Mouse (Mus musculus): ENCODE data around the gene Spsb4.

GRCm38 (mm10) chr9:96947171-96947570 is 71.5 kb downstream of the Spsb4 start:
- TF ChIP-seq POLR2AphosphoS5 (IDR thresholded peaks at IDR 0.05; ENCODE audit: borderline replicate concordance, low read depth, low read length) (no peak), CTCF (IDR thresholded peaks at IDR 0.05 in 2 of 3, conservative IDR thresholded peaks at IDR 0.05 in 1 of 3; ENCODE audit: control insufficient read depth in 1 of 3, insufficient read depth in 1 of 3, low read depth in 2 of 3, low read length in 3 of 3, poor library complexity in 1 of 3, severe bottlenecking in 1 of 3) (no peak), MYB (IDR thresholded peaks at IDR 0.05; ENCODE audit: low read depth, low read length) (no peak), SIN3A (IDR thresholded peaks at IDR 0.05; ENCODE audit: low read length) (no peak), MAZ (IDR thresholded peaks at IDR 0.05; ENCODE audit: low read depth, low read length) (no peak), EP300 (IDR thresholded peaks at IDR 0.05; ENCODE audit: low read depth in 1 of 2, low read length in 2 of 2) (no peak), E2F4 (IDR thresholded peaks at IDR 0.05; ENCODE audit: borderline replicate concordance, low read depth, low read length) (no peak), JUND (IDR thresholded peaks at IDR 0.05; ENCODE audit: low read depth, low read length) (no peak), MEF2A (IDR thresholded peaks at IDR 0.05; ENCODE audit: extremely low read depth, insufficient replicate concordance, low read depth, low read length, poor library complexity, severe bottlenecking) (no peak), MXI1 (IDR thresholded peaks at IDR 0.05; ENCODE audit: low read depth, low read length) (no peak), USF1 (IDR thresholded peaks at IDR 0.05; ENCODE audit: low read depth, low read length) (no peak), ZKSCAN1 (IDR thresholded peaks at IDR 0.05; ENCODE audit: low read depth, low read length) (no peak), MYC (IDR thresholded peaks at IDR 0.05; ENCODE audit: low read depth, low read length) (no peak)

All from MEL (cell line).